Mouse (Mus musculus) lung, adult 2 months (tissue): ENCODE data around the gene Pex19. TPM values are rescaled to one million over a fixed set of nuclear protein-coding genes. Genes with fewer than 3 reads are reported as not detected.

ENCODE experiments used
- DNase-seq: peaks from one replicate; pipeline ENCODE4 v3.0.0; 2022
- H3K4me1 ChIP-seq: fragments of 200-500 bp; 2 replicates; pipeline ENCODE4 v1.6.1; 2011; ENCODE audit warnings: low read length; ENCODE audit not compliant: control insufficient read depth, insufficient read depth
- H3K4me3 ChIP-seq: fragments of 200-500 bp; replicated peaks from 2 replicates; pipeline ENCODE3; 2011; ENCODE audit warnings: low read depth, mild to moderate bottlenecking, control low read depth, low read length; ENCODE audit errors: extremely low read depth
- CTCF ChIP-seq: fragments of 200-500 bp; IDR thresholded peaks from 2 replicates; pipeline ENCODE4 v1.5.1; 2011; ENCODE audit warnings: mild to moderate bottlenecking, low read length, control low read depth; ENCODE audit not compliant: insufficient read depth
- POLR2A ChIP-seq: fragments of 200-500 bp; IDR thresholded peaks from 2 replicates; pipeline ENCODE4 v1.6.1; 2011; ENCODE audit warnings: low read depth, mild to moderate bottlenecking, control low read depth, low read length, borderline replicate concordance; ENCODE audit errors: extremely low read depth
- WGBS: fragments of 180-500 bp; shearing (Covaris S2); methylation state at CpG from one replicate; pipeline ENCODE4 v1.1.7; 2018; 5-methylcytosine and 5-hydroxymethylcytosine counted together
- polyA plus RNA-seq: library from polyadenylated mRNA; depleted of rRNA; stranded (reverse); fragments of >200 nt; gene quantifications from 2 replicates; pipeline ENCODE4 v1.2.3, GENCODE M21; 2012

The Pex19 gene
- polyA plus RNA-seq, 1 experiment = 63.0 TPM

GRCm38 (mm10) chr1:172133535-172133934 is 7.0 kb downstream of the Pex19 start:
- DNase-seq = no peak
- Histone ChIP-seq H3K4me1 (no peaks in the 10 kb centered on the region), H3K4me3 (no peak overlapping the region)
- WGBS = 74% methylated on average over 7 of the region's 7 CpGs
- TF ChIP-seq CTCF (no peak), POLR2A (no peak)

GRCm38 (mm10) chr1:172134072-172134471 is 7.5 kb downstream of the Pex19 start:
- 82% methylated on average over 4 of the region's 4 CpGs for WGBS
- no peak for DNase-seq

GRCm38 (mm10) chr1:172140160-172140559 is 13.6 kb downstream of the Pex19 start:
- Histone ChIP-seq H3K4me3 (no peak overlapping the region), H3K4me1 (no peaks in the 10 kb centered on the region)
- no peak for DNase-seq
- TF ChIP-seq POLR2A (no peak), CTCF (no peak)
- 64% methylated on average over 2 of the region's 2 CpGs for WGBS

More at GRCm38 (mm10) chr1:172134072-172134471, 7.5 kb downstream of the Pex19 start:
- TF ChIP-seq POLR2A (no peak), CTCF (no peak)
- no peaks in the 10 kb centered on the region for H3K4me1 ChIP-seq
- H3K4me3 ChIP-seq = no peak overlapping the region

GRCm38 (mm10) chr1:172140825-172141224 is 14.3 kb downstream of the Pex19 start:
- no peaks in the 10 kb centered on the region for H3K4me1 ChIP-seq
- no peak for DNase-seq
- WGBS = 79% methylated on average over 1 of the region's 1 CpGs
- no peak overlapping the region for H3K4me3 ChIP-seq
- TF ChIP-seq CTCF = no peak
- TF ChIP-seq POLR2A = no peak

- H3K4me1 ChIP-seq = no peaks in the 10 kb centered on the region
- WGBS = 74% methylated on average over 3 of the region's 3 CpGs
- DNase-seq = no peak
- TF ChIP-seq CTCF (no peak), POLR2A (no peak)
- no peak overlapping the region for H3K4me3 ChIP-seq
These were observed 15.0 kb downstream of the Pex19 start for GRCm38 (mm10) chr1:172141529-172141928.

- peak; percentile 38 for TF ChIP-seq CTCF
- TF ChIP-seq POLR2A = no peak
- WGBS = 8% methylated on average over 1 of the region's 1 CpGs
- H3K4me3 ChIP-seq = no peak overlapping the region
- DNase-seq = peak; percentile 19
- peaks cover 5% of the 10 kb centered on the region for H3K4me1 ChIP-seq
These were observed 17.0 kb downstream of the Pex19 start for GRCm38 (mm10) chr1:172143570-172143969.

- peak within 1 kb of the TSS; percentile 92 for H3K4me3 ChIP-seq
- H3K4me1 ChIP-seq = peaks cover 12% of the 10 kb centered on the region
- peak; percentile 95 for TF ChIP-seq POLR2A
- no peak for TF ChIP-seq CTCF
- WGBS = under 1% methylated on average over 42 of the region's 42 CpGs
- DNase-seq = peak; percentile 95
These were observed 21.3 kb downstream of the Pex19 start, which contains the start of gene Dcaf8 for GRCm38 (mm10) chr1:172147835-172148278. Gene Dcaf8 (plus strand): TSS chr1:172148084.

- peak; percentile 57 for DNase-seq
- WGBS = under 1% methylated on average over 40 of the region's 40 CpGs
- H3K4me3 ChIP-seq = peak overlapping the region; percentile 92
These were observed 21.9 kb downstream of the Pex19 start for GRCm38 (mm10) chr1:172148279-172148954.

GRCm38 (mm10) chr1:172148955-172149815 is 22.6 kb downstream of the Pex19 start:
- peaks cover 12% of the 10 kb centered on the region for H3K4me1 ChIP-seq
- WGBS = 6% methylated on average over 19 of the region's 19 CpGs
- H3K4me3 ChIP-seq = peak overlapping the region; percentile 92
- no peak for DNase-seq
- TF ChIP-seq POLR2A (no peak), CTCF (no peak)

More at GRCm38 (mm10) chr1:172148279-172148954, 21.9 kb downstream of the Pex19 start:
- no peak for TF ChIP-seq POLR2A
- TF ChIP-seq CTCF = no peak
- peaks cover 12% of the 10 kb centered on the region for H3K4me1 ChIP-seq

- 74% methylated on average over 3 of the region's 3 CpGs for WGBS
- no peak for DNase-seq
- Histone ChIP-seq H3K4me1 (peaks cover 5% of the 10 kb centered on the region), H3K4me3 (no peak overlapping the region)
- TF ChIP-seq CTCF = no peak
- no peak for TF ChIP-seq POLR2A
These were observed 28.0 kb downstream of the Pex19 start for GRCm38 (mm10) chr1:172154536-172154935.
